Mouse (Mus musculus) lung, postnatal 0 days (tissue): Measurements from ENCODE around the gene Trdmt1.

Source experiments
- CTCF ChIP-seq: IDR thresholded peaks from 2 replicates; pipeline ENCODE4 v1.5.1; 2016; ENCODE audit warnings: antibody characterized with exemption, mild to moderate bottlenecking
- EP300 ChIP-seq: IDR thresholded peaks from 2 replicates; pipeline ENCODE4 v1.6.1; 2016; ENCODE audit warnings: antibody characterized with exemption, mild to moderate bottlenecking, control low read depth

DNA sequence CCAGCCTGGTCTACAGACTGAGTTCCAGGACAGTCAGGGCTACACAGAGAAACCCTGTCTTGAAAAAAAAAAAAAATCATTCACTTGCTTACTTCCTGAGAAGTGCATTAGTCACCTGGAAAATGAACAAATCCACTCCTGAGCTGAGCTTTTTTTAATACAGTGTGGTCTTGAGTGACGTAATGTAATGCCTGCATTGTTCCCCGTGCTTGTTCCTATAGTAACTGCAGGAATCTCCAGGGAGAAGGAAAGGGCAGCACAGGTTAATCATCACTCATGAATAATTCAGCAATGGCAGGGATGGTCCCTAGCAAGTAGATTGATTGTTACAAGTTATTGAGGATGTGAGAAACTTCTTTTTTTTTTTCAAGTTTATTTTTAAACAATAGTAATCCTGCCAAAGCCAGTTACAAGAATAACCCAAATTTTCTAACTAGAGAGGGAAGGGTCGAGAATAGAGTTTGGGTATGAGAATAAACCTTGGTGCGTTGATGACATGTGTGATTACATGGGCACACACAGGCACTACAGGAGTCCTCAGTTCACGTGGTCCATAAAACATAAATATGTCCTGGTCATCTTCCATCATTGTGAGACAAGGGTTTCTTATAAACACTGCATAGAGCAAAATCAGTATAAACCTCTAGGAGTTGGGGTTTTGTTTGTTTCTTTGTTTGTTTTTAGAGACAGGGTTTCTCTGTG, 44.0 kb downstream of the Trdmt1 start:
- TF ChIP-seq CTCF, result no peak
- TF ChIP-seq EP300, result no peak
